Mouse (Mus musculus) olfactory bulb, adult 2 months (tissue): ENCODE measurements around the gene Kif1b.

Source experiments
- CTCF ChIP-seq: fragments of 200-500 bp; IDR thresholded peaks from 2 replicates; pipeline ENCODE4 v1.5.1; 2012; ENCODE audit warnings: low read depth, mild to moderate bottlenecking, low read length, moderate library complexity; ENCODE audit not compliant: insufficient read depth
- POLR2A ChIP-seq: fragments of 200-500 bp; IDR thresholded peaks from 2 replicates; pipeline ENCODE4 v1.6.1; 2012; ENCODE audit warnings: mild to moderate bottlenecking, low read depth, low read length, moderate library complexity; ENCODE audit not compliant: insufficient read depth

DNA sequence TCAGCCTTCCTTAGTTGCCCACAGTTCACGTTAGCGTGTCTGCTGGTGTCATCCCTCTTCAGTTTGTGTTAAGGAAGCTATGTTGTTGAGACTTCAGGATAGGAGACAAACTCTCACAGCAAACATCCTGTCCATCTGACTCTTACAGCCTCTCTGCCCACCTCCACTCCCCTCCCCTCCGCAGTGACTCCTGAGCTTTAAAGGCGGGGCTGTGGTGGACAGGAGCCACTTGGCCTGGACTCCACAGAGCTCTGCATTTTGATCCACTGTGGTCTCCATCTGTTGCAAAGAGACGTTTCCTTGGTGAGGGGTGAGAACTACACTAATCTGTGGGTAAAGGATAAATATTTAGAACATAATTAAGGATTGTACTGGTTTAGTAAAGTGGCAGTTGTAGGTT lies 14.5 kb downstream of the Kif1b start:
- TF ChIP-seq CTCF (no peak), POLR2A (no peak)
